Mouse (Mus musculus): ENCODE measurements around the gene Atf3. TPM values are rescaled to one million over a fixed set of nuclear protein-coding genes. Genes with fewer than 3 reads are reported as not detected.

Atf3 gene
- total RNA-seq, 2 experiments from 2014 or later = 0.68 to 1.2 TPM

DNA sequence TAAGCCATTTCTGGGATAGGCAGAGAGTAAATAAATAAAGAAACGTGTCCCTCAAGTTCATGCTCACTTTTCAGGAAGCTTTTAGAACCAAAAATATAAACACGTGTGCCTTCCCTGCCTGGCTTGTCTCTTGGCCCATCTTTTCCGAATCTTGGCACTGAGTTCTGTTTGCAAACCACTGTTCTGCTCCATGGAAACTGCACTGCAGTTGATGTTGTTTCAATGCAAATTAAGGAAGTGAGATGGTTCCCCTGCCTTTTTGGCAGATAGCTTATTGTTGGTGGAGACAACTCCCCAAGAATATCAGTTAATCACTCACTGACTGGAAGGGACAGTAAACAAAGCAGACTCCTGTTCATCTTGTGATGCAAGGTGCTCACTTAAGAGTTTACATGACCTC, 95.1 kb downstream of the Atf3 start:
- intact Hi-C loops (cut with DNase I) = no loop called here
- DNase-seq (ENCODE audit: low spot score in 2 of 2) = no peak

Other genes starting within 250 kb of the Atf3 start
- 1 to 10 TPM; 2.0 to 2.1 TPM for gene Vash2, start 238.7 kb downstream of the Atf3 start, total RNA-seq (2021)
- gene Flvcr1, start 191.9 kb downstream of the Atf3 start, total RNA-seq (2021) = 10 to 100 TPM; 11.8 to 15.4 TPM
- gene Spata45, start 181.4 kb downstream of the Atf3 start, total RNA-seq (2021) = not detected
- gene Tatdn3, start 155.1 kb downstream of the Atf3 start, total RNA-seq (2021) = 10 to 100 TPM; 19.1 to 35.6 TPM
- gene Nsl1, start 155.0 kb downstream of the Atf3 start, total RNA-seq (2021) = under 1 TPM; 0.52 to 0.96 TPM
- 1 to 10 TPM in 1 of 2 experiments, under 1 TPM in 1; 1.00 to 2.2 TPM for gene Batf3, start 120.2 kb downstream of the Atf3 start, total RNA-seq (2021)
- gene Fam71a, start 53.2 kb downstream of the Atf3 start, total RNA-seq (2021) = not detected
- gene Nenf, start 100.2 kb upstream of the Atf3 start, total RNA-seq (2021) = 10 to 100 TPM; 66.1 to 76.7 TPM
- gene Tmem206, start 107.9 kb upstream of the Atf3 start, total RNA-seq (2021) = 1 to 10 TPM; 8.2 to 8.7 TPM
- gene Ppp2r5a, start 185.2 kb upstream of the Atf3 start, total RNA-seq (2021) = 10 to 100 TPM; 89.0 to 95.7 TPM

Measured in left cerebral cortex, postnatal 36 days (tissue).